Mouse (Mus musculus) midbrain, postnatal 0 days (tissue): ENCODE measurements around the gene Ctnnbl1. TPM values are rescaled to one million over a fixed set of nuclear protein-coding genes. Genes with fewer than 3 reads are reported as not detected.

Experiments
- ATAC-seq: fragments of 200-750 bp; cut with Nextera tagmentation; 2 replicates; pipeline ENCODE4 v1.8.0; 2017; ENCODE audit warnings: moderate number of reproducible peaks, mild to moderate bottlenecking, moderate TSS enrichment, moderate library complexity; ENCODE audit not compliant: low FRiP score
- DNase-seq: peaks from one replicate; pipeline ENCODE4 v3.0.0-alpha.2; 2015; ENCODE audit warnings: low spot score
- H3K27ac ChIP-seq: fragments of 300-500 bp; sonication (generic); 2 replicates; pipeline ENCODE4 v1.5.1; 2014; ENCODE audit warnings: low read depth, mild to moderate bottlenecking, low read length, mixed read lengths
- H3K27me3 ChIP-seq: fragments of 300-500 bp; sonication (generic); 2 replicates; pipeline ENCODE4 v1.6.1; 2014; ENCODE audit warnings: low read length, control low read depth, mixed read lengths; ENCODE audit not compliant: insufficient read depth
- H3K36me3 ChIP-seq: fragments of 300-500 bp; sonication (generic); 2 replicates; pipeline ENCODE4 v1.6.1; 2014; ENCODE audit warnings: low read length, control low read depth, mixed read lengths; ENCODE audit not compliant: insufficient read depth
- H3K4me1 ChIP-seq: fragments of 300-500 bp; sonication (generic); 2 replicates; pipeline ENCODE4 v1.6.1; 2014; ENCODE audit warnings: mild to moderate bottlenecking, control low read depth, antibody characterized with exemption, low read length, mixed read lengths; ENCODE audit not compliant: insufficient read depth
- H3K4me2 ChIP-seq: fragments of 300-500 bp; sonication (generic); 2 replicates; pipeline ENCODE4 v1.6.1; 2014; ENCODE audit warnings: low read depth, mild to moderate bottlenecking, low read length, mixed read lengths; ENCODE audit not compliant: poor library complexity, severe bottlenecking
- H3K4me3 ChIP-seq: fragments of 300-500 bp; sonication (generic); 2 replicates; pipeline ENCODE4 v1.5.1; 2014; ENCODE audit warnings: low read depth, mild to moderate bottlenecking, low read length, moderate library complexity
- H3K9ac ChIP-seq: fragments of 300-500 bp; sonication (generic); replicated peaks from 2 replicates; pipeline ENCODE4 v1.6.1; 2014; ENCODE audit warnings: mild to moderate bottlenecking, low read length, moderate library complexity, mixed read lengths; ENCODE audit not compliant: poor library complexity, severe bottlenecking
- H3K9me3 ChIP-seq: fragments of 300-500 bp; sonication (generic); 2 replicates; pipeline ENCODE4 v1.6.1; 2016; ENCODE audit warnings: low read length, control low read depth
- CTCF ChIP-seq: IDR thresholded peaks from 2 replicates; pipeline ENCODE4 v1.5.1; 2016; ENCODE audit warnings: antibody characterized with exemption, mild to moderate bottlenecking
- WGBS: fragments of 180-500 bp; shearing (Covaris S2); extraction: QIAGEN DNeasy Blood & Tissue Kit; methylation state at CpG from one replicate; pipeline ENCODE4 v1.1.7; 2014; 5-methylcytosine and 5-hydroxymethylcytosine counted together
- polyA plus RNA-seq: library from polyadenylated mRNA; unstranded; fragments of >200 nt; fragmentation: Nextera tagmentation; extraction: Ambion mirVana; gene quantifications from 2 replicates; pipeline ENCODE4 v1.2.1, GENCODE M21; 2015
- total RNA-seq: library from RNA; depleted of rRNA; stranded (reverse); fragments of >200 nt; gene quantifications from 2 replicates; pipeline ENCODE4 v1.2.3, GENCODE M21; 2014

The Ctnnbl1 gene
- total and polyA plus RNA-seq, 2 experiments from 2014 or later, result 40.0 to 44.7 TPM

DNA sequence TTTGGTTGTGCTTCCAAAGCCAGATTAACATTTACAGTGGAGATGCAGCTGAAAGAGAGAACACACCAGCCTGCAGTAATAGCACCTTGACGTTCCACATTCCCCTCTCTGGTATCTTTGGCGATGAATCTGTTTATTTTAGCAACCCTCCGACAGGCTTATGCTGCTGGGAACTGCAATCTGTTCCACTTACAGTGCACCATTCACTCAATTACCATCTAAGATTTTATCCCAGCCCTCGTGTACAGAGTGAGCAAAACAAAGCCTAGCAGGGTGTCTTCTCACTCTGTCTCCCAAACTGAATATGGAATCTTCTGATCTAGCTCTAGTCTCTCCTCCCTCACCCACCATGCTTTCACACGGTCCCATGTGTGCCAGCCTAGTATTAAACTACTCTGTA, 140.8 kb downstream of the Ctnnbl1 start:
- H3K9me3 ChIP-seq, result no peaks in the 10 kb centered on the region
- 52% methylated on average over 5 of the region's 5 CpGs for WGBS
- H3K4me1 ChIP-seq, result peaks cover 13% of the 10 kb centered on the region; the same call in 1 of the 2 replicates
- DNase-seq, result no peak
- no peak for TF ChIP-seq CTCF
- H3K27me3 ChIP-seq, result no peaks in the 10 kb centered on the region
- no peak overlapping the region for H3K4me3 ChIP-seq
- H3K27ac ChIP-seq, result 0 out of 2 replicates have a peak overlapping the region, but pooled peaks have one; percentile 26
- H3K9ac ChIP-seq, result no peak overlapping the region
- H3K36me3 ChIP-seq, result peaks cover 3% of the 10 kb centered on the region; the same call in 1 of the 2 replicates
- H3K4me2 ChIP-seq, result no peak overlapping the region
- ATAC-seq, result no peak

DNA sequence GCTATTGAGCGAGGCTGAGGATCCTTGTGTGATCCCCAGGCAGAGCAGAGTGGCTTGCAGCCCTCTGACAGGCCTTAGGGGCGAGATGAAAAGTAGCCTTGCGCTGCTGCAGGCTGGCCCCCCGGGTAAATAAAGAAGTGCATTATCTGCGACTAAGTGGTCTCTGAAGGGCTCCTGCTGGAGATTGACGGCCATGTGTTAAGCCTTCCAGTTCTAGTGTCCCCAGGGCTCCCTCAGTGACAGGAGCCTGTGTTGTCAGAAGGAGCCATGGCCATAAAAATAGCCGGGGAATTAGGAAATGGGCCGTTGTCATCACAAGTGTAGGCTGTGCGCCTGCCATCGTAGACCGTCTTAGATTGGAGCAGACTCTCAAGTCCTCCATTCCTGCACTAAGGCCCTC, 144.7 kb downstream of the Ctnnbl1 start:
- H3K4me3 ChIP-seq, result no peak overlapping the region
- DNase-seq (no peak), ATAC-seq (peak; percentile 47; the same call in 1 of the 2 replicates)
- H3K9ac ChIP-seq, result no peak overlapping the region
- no peak for TF ChIP-seq CTCF
- H3K4me1 ChIP-seq, result no peaks in the 10 kb centered on the region
- no peak overlapping the region for H3K4me2 ChIP-seq
- H3K9me3 ChIP-seq, result no peaks in the 10 kb centered on the region
- WGBS, result 28% methylated on average over 11 of the region's 11 CpGs
- no peaks in the 10 kb centered on the region for H3K27me3 ChIP-seq
- peaks cover 18% of the 10 kb centered on the region for H3K36me3 ChIP-seq
- no peak overlapping the region for H3K27ac ChIP-seq

GRCm38 (mm10) chr2:157887275-157888025, 150.2 kb downstream of the Ctnnbl1 start:
- no peak for TF ChIP-seq CTCF
- Histone ChIP-seq H3K4me1 (peaks cover 16% of the 10 kb centered on the region), H3K27ac (0 out of 2 replicates have a peak overlapping the region, but pooled peaks have one; percentile 32), H3K4me3 (no peak overlapping the region), H3K9ac (no peak overlapping the region), H3K4me2 (no peak overlapping the region), H3K27me3 (no peaks in the 10 kb centered on the region), H3K36me3 (peaks cover 23% of the 10 kb centered on the region), H3K9me3 (no peaks in the 10 kb centered on the region)
- ATAC-seq (no peak), DNase-seq (peak; percentile 66)
- 30% methylated on average over 10 of the region's 10 CpGs for WGBS

GRCm38 (mm10) chr2:157891166-157891565, 154.0 kb downstream of the Ctnnbl1 start:
- H3K9ac ChIP-seq, result no peak overlapping the region
- DNase-seq, result no peak
- H3K9me3 ChIP-seq, result no peaks in the 10 kb centered on the region
- peaks cover 5% of the 10 kb centered on the region; the same call in 1 of the 2 replicates for H3K36me3 ChIP-seq
- WGBS, result 71% methylated on average over 6 of the region's 6 CpGs
- ATAC-seq, result no peak
- H3K4me2 ChIP-seq, result no peak overlapping the region
- no peak overlapping the region for H3K4me3 ChIP-seq
- H3K27me3 ChIP-seq, result no peaks in the 10 kb centered on the region
- TF ChIP-seq CTCF, result no peak
- peaks cover 16% of the 10 kb centered on the region for H3K4me1 ChIP-seq
- H3K27ac ChIP-seq, result no peak overlapping the region

- Histone ChIP-seq H3K36me3 (no peaks in the 10 kb centered on the region), H3K4me3 (no peak overlapping the region), H3K9me3 (no peaks in the 10 kb centered on the region), H3K4me1 (no peaks in the 10 kb centered on the region), H3K27ac (no peak overlapping the region), H3K4me2 (no peak overlapping the region), H3K9ac (no peak overlapping the region), H3K27me3 (no peaks in the 10 kb centered on the region)
- TF ChIP-seq CTCF, result no peak
- WGBS, result 84% methylated on average over 4 of the region's 4 CpGs
- ATAC-seq (no peak), DNase-seq (no peak)
Measured at GRCm38 (mm10) chr2:157897131-157897530, 159.9 kb downstream of the Ctnnbl1 start.

GRCm38 (mm10) chr2:157913204-157913636, 176.0 kb downstream of the Ctnnbl1 start:
- no peaks in the 10 kb centered on the region for H3K36me3 ChIP-seq
- no peaks in the 10 kb centered on the region for H3K27me3 ChIP-seq
- H3K4me3 ChIP-seq, result peak overlapping the region; percentile 65; the same call in 1 of the 2 replicates
- H3K4me2 ChIP-seq, result peak overlapping the region; percentile 79
- WGBS, result 2% methylated on average over 16 of the region's 16 CpGs
- TF ChIP-seq CTCF, result no peak
- no peak for ATAC-seq
- no peak overlapping the region for H3K27ac ChIP-seq
- H3K4me1 ChIP-seq, result peaks cover 6% of the 10 kb centered on the region; the same call in 1 of the 2 replicates
- DNase-seq, result peak; percentile 77
- H3K9ac ChIP-seq, result peak overlapping the region; percentile 48
- H3K9me3 ChIP-seq, result no peaks in the 10 kb centered on the region
